Mouse (Mus musculus) inflammation-experienced regulatory T-cells (primary cell): ENCODE measurements around the gene Tas2r139. TPM values are rescaled to one million over a fixed set of nuclear protein-coding genes. Genes with fewer than 3 reads are reported as not detected.

Experiments used
- polyA plus RNA-seq, 2 experiments: library from polyadenylated mRNA; unstranded; fragments of 100-300 nt; shearing (Covaris generic); gene quantifications; one replicate each; pipeline ENCODE4 v1.2.1; 2017

Tas2r139 gene
- polyA plus RNA-seq: under 1 TPM; 0.55 to 0.89 TPM

GRCm38 (mm10) chr6:42140636-42141035 lies at the start of gene Tas2r139:
Tas2r139 (plus strand) TSS chr6:42140936.

Other genes with a start within 250 kb of the Tas2r139 start
- gene Sval1, start 189.3 kb upstream of the Tas2r139 start, polyA plus RNA-seq: not detected
- not detected for gene Sval3, start 172.8 kb upstream of the Tas2r139 start, polyA plus RNA-seq
- gene Sva, start 102.5 kb upstream of the Tas2r139 start, polyA plus RNA-seq: not detected
- gene Tas2r144, start 74.4 kb downstream of the Tas2r139 start, polyA plus RNA-seq: not detected
- gene Gstk1, start 105.0 kb downstream of the Tas2r139 start, polyA plus RNA-seq: 10 to 100 TPM in 1 of 2 experiments, 1 to 10 TPM in 1; 8.7 to 12.3 TPM
- gene Tmem139, start 121.0 kb downstream of the Tas2r139 start, polyA plus RNA-seq: under 1 TPM in 1 of 2 experiments, not detected in 1; 0.23 TPM
- gene Casp2, start 124.0 kb downstream of the Tas2r139 start, polyA plus RNA-seq: 10 to 100 TPM; 63.1 to 67.8 TPM
- under 1 TPM; 0.31 to 0.81 TPM for gene Clcn1, start 145.7 kb downstream of the Tas2r139 start, polyA plus RNA-seq
- gene Fam131b, start 183.7 kb downstream of the Tas2r139 start, polyA plus RNA-seq: under 1 TPM in 1 of 2 experiments, not detected in 1; 0.08 TPM
- 100 to 1,000 TPM; 169 to 203 TPM for gene Zyx, start 208.7 kb downstream of the Tas2r139 start, polyA plus RNA-seq
- gene Epha1, start 232.3 kb downstream of the Tas2r139 start, polyA plus RNA-seq: under 1 TPM; 0.34 to 0.49 TPM